In the genomic region with DNA sequence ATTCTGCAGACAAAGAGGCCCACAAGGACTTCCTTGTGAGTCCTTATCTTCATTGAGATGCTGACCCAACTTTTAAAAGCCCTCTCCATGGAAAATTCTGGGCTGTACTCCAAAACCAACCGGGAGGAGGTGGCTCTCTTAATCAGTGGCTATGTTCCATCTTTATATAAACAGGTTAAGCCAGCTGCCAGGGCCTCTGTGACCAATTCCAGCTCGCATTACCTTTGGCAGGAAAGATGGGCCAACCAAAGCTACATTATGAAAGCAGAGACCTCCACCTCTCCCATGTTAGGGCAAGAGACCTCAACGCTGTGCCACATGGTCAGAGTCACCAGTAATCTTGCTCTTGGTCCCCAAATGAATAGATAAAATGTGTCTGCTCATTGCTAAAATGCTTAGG, we compare ENCODE assay signal across 23 mouse cellular contexts.
DNase-seq lines count a peak whose midpoint lies in the region; ATAC-seq and TF ChIP-seq lines count a peak whose summit lies in the region.
"Had no signal": no experiment of that assay in that cellular context is flagged by ENCODE, and none has a peak within 500 bp of the region (broad histone marks: within the 10 kb centered on the region; RNA-seq: fewer than 3 reads in every experiment).

No protein-coding gene starts in this region.

- H3K4me2 ChIP-seq in kidney, embryonic 14.5 days (replicated peaks; ENCODE audit: low read depth, low read length): no peak overlapping the region
- H3K4me2 ChIP-seq in midbrain, postnatal 0 days (ENCODE audit: low read depth, low read length, poor library complexity, severe bottlenecking): no peak overlapping the region
- H3K4me2 ChIP-seq: heart, embryonic 15.5 days; hindbrain, embryonic 15.5 days; limb, embryonic 13.5 days; midbrain, embryonic 15.5 days had no signal

- H3K4me1 ChIP-seq in kidney, adult 2 months (ENCODE audit: control insufficient read depth, insufficient read depth, low read length): peaks cover 8% of the 10 kb centered on the region
- peaks cover 21% of the 10 kb centered on the region for H3K4me1 ChIP-seq in kidney, embryonic 14.5 days (ENCODE audit: control insufficient read depth, insufficient read depth, low read length)
- no peaks in the 10 kb centered on the region for H3K4me1 ChIP-seq in midbrain, postnatal 0 days (ENCODE audit: insufficient read depth, low read length)
- H3K4me1 ChIP-seq: hindbrain, embryonic 15.5 days; midbrain, embryonic 15.5 days had no signal

- no peaks in the 10 kb centered on the region for H3K9me3 ChIP-seq in kidney, embryonic 14.5 days (ENCODE audit: control insufficient read depth, low read length)
- no peaks in the 10 kb centered on the region for H3K9me3 ChIP-seq in midbrain, postnatal 0 days (ENCODE audit: low read length)
- H3K9me3 ChIP-seq: heart, embryonic 15.5 days; hindbrain, embryonic 15.5 days; limb, embryonic 13.5 days; midbrain, embryonic 15.5 days had no signal

- H3K9ac ChIP-seq in kidney, embryonic 14.5 days (ENCODE audit: low read depth, low read length): no peak overlapping the region
- H3K9ac ChIP-seq in midbrain, postnatal 0 days (replicated peaks; ENCODE audit: low read length, poor library complexity, severe bottlenecking): no peak overlapping the region
- H3K9ac ChIP-seq: heart, embryonic 15.5 days; hindbrain, embryonic 15.5 days; limb, embryonic 13.5 days; liver, embryonic 14.5 days; midbrain, embryonic 15.5 days had no signal

- no peak overlapping the region for H3K27ac ChIP-seq in kidney, adult 2 months (ENCODE audit: insufficient read depth, low read depth, low read length)
- no peak overlapping the region for H3K27ac ChIP-seq in kidney, embryonic 14.5 days (ENCODE audit: low read depth, low read length)
- H3K27ac ChIP-seq in midbrain, postnatal 0 days (ENCODE audit: low read depth, low read length): no peak overlapping the region
- H3K27ac ChIP-seq: heart, embryonic 15.5 days; hindbrain, embryonic 15.5 days; limb, embryonic 13.5 days; liver, embryonic 14.5 days; midbrain, embryonic 15.5 days had no signal

- no peak for TF ChIP-seq CTCF in kidney, adult 2 months (conservative IDR thresholded peaks at IDR 0.05; ENCODE audit: insufficient read depth, insufficient read length, low read depth, low read length)
- TF ChIP-seq CTCF in midbrain, postnatal 0 days (IDR thresholded peaks at IDR 0.05): no peak

- H3K36me3 ChIP-seq in kidney, adult 2 months (ENCODE audit: control insufficient read depth, insufficient read depth, low read length): no peaks in the 10 kb centered on the region
- H3K36me3 ChIP-seq in kidney, embryonic 14.5 days (ENCODE audit: control insufficient read depth, insufficient read depth, low read length): no peaks in the 10 kb centered on the region
- no peaks in the 10 kb centered on the region for H3K36me3 ChIP-seq in midbrain, postnatal 0 days (ENCODE audit: insufficient read depth, low read length)
- H3K36me3 ChIP-seq: heart, embryonic 15.5 days; hindbrain, embryonic 15.5 days; limb, embryonic 13.5 days; midbrain, embryonic 15.5 days had no signal

- ATAC-seq in kidney, embryonic 14.5 days (ENCODE audit: low FRiP score, low TSS enrichment): no peak
- ATAC-seq in midbrain, postnatal 0 days (ENCODE audit: low FRiP score): no peak
- ATAC-seq: forebrain, embryonic 14.5 days; intestine, embryonic 16.5 days; midbrain, embryonic 15.5 days had no signal

- TF ChIP-seq POLR2A in kidney, adult 2 months (IDR thresholded peaks at IDR 0.05; ENCODE audit: low read depth, low read length): no peak

- WGBS in kidney, adult 2 months: 48% methylated on average over 3 of the region's 3 CpGs
- 76% methylated on average over 3 of the region's 3 CpGs for whole genome bisulfite sequencing in kidney, embryonic 14.5 days
- WGBS in midbrain, postnatal 0 days: 80% methylated on average over 3 of the region's 3 CpGs

- DNase-seq in kidney, adult 2 months: peak; percentile 56
- DNase-seq in 3134 (ENCODE audit: extremely low read depth, insufficient read length, low spot score) (peak; percentile 34), NIH3T3 (ENCODE audit: low read depth) (peak; percentile 67)
- DNase-seq in lung, postnatal 10 days: peak; percentile 38
- no peak for DNase-seq in adrenal gland, postnatal 36 days
- DNase-seq in cerebellum, adult 9-11 months: no peak
- DNase-seq in midbrain, postnatal 0 days (ENCODE audit: low spot score): no peak
- DNase-seq: adrenal gland, adult 2 months; cerebellum, adult 18-20 months; gastrocnemius, postnatal 25 days; layer of hippocampus, adult 9-11 months; right cerebral cortex, adult 18-20 months; spleen, adult 18-20 months had no signal

- H3K27me3 ChIP-seq in kidney, adult 2 months (replicated peaks; ENCODE audit: control insufficient read depth, insufficient read depth, low read length): no peaks in the 10 kb centered on the region
- H3K27me3 ChIP-seq in kidney, embryonic 14.5 days (ENCODE audit: control insufficient read depth, insufficient read depth, low read length): no peaks in the 10 kb centered on the region
- no peaks in the 10 kb centered on the region for H3K27me3 ChIP-seq in midbrain, postnatal 0 days (ENCODE audit: insufficient read depth, low read length)
- H3K27me3 ChIP-seq: heart, embryonic 15.5 days; hindbrain, embryonic 15.5 days; limb, embryonic 13.5 days; megakaryocyte, embryonic 14.5 days; midbrain, embryonic 15.5 days had no signal

- H3K4me3 ChIP-seq in kidney, adult 2 months (ENCODE audit: insufficient read depth, low read depth, low read length): no peak overlapping the region
- H3K4me3 ChIP-seq in kidney, embryonic 14.5 days (ENCODE audit: low read length): no peak overlapping the region
- no peak overlapping the region for H3K4me3 ChIP-seq in midbrain, postnatal 0 days (ENCODE audit: low read depth, low read length)
- H3K4me3 ChIP-seq: erythroblast, embryonic 14.5 days; heart, embryonic 15.5 days; hindbrain, embryonic 15.5 days; limb, embryonic 13.5 days; megakaryocyte, embryonic 14.5 days; midbrain, embryonic 15.5 days had no signal

Comparison
In these comparisons a context has a peak if more than half of its experiments do, and no peak if none do; other contexts are left out.
1. DNase-seq: peak in kidney, adult 2 months (single experiment), 3134 (single experiment), NIH3T3 (single experiment) and lung, postnatal 10 days (single experiment); none in adrenal gland, postnatal 36 days (0 of 2), cerebellum, adult 9-11 months (single experiment) and midbrain, postnatal 0 days (single experiment).